Mouse (Mus musculus) urinary bladder, adult 18-20 months (tissue): ENCODE results near the gene Notum.

Experiments
- DNase-seq, 2 experiments: peaks; one replicate each; pipeline ENCODE4 v3.0.0; 2022; ENCODE audit warnings: low spot score in 2 of 2, mixed read lengths in 2 of 2

Notum gene

DNA sequence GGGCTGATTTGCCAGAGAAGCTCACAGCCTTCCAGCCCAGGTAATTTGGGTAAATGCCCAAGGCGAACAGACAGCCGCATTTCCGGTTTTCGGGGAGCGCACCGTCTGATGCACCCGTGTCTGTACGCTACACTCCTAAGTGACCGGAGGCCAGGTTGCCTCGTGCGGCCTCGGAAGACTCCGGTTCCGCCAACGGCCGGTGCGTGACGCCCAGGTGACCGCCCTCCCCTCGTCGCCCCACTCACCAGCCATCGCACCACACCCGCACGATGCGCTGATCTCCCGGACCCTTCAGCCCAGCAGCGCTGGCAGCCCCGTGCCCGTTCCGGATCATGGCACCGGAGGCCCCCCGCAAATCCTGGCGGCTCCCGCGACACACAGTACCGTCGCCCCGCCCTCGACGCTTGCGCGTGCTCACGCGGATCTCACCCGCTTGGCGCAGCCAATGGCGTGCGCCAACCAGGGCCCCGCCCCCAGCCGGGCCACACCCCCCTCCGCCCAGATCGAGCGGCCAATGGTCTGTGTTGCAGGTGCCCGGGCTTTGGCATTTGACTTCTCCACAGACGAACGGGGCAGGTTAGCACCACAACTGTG lies 43.4 kb downstream of the Notum start, which contains the start of gene Pcyt2:
Pcyt2 (minus strand) TSS at position 418 of the 594 bp plus-strand sequence.
- peak; percentile 85 for DNase-seq

DNA sequence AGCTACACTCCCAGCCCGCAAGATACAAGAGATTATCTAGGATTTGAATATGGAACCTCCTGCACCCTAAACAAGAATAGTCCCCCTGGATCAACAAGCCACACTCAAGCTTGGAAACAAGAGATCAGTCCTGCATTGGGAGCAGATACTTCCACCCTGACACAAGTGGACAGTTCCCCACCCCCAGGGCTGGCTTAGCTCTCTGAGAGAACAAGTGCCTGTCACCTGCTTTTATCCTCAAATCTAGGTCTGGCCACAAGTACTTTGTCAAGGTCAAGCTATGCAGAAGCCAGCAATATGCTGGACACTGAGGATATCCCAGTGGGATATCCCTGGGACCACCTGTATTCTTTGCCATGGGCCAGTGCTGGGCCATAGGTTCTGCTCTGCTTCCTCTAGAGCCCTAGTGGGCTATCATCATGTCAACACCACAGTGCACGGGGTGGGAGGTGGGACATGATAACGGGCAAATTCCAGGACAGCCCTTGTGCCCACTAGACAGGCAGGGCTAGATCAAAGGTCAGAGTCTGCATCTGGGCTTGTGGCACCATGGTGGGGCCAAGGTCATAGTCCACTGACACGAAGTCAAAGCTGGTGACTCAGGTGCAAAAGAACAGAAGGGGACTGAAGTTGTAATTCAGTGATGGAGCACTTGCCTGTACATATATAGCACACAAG lies 44.2 kb downstream of the Notum start:
- no peak for DNase-seq

- no peak for DNase-seq
These were observed 45.3 kb downstream of the Notum start for GRCm38 (mm10) chr11:120615606-120616203.

GRCm38 (mm10) chr11:120615167-120615566 lies 45.8 kb downstream of the Notum start:
- DNase-seq = no peak

DNA sequence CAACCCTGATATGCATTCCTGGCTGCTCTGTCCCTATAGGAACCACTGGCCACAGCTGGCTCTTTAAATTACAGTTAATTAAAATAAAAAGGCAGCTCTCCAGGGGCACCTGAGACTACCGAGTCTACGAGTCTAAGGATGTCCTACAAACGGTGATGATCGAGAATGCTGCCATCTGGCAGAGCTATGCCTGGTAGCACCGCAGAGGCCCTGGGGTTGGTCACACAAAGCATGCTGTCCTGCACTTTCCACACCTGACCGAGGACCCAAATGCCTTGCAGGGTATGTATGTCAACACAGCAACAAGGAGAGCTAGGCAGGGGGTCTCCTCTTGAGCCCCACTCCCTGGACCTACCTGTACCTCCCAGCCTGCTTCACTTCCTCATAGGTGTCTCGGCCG lies 47.0 kb downstream of the Notum start:
- no peak for DNase-seq

- no peak for DNase-seq
These were observed 47.4 kb downstream of the Notum start for GRCm38 (mm10) chr11:120613481-120613972.

DNA sequence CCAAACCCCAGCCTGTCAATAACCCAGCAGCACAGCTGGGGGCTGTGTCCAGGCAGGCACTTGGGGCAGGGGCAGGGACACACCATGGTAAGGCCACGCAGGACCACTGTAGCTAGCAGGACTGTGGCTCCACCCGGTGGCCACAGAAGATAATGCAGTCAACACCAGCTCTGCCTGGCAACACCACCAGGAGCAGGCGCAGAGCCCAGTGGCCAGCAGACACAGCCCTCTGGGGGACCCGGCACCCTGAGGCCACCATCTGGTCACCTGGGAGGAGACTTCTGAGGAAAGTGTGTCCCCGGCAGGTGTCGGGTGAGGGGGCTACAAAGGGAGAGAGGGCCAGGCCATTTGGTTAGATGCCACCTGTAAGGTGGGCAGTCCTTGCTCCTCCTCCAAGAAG lies 48.2 kb downstream of the Notum start:
- no peak for DNase-seq

- DNase-seq = no peak
These were observed 50.4 kb downstream of the Notum start for GRCm38 (mm10) chr11:120610477-120611046.

DNA sequence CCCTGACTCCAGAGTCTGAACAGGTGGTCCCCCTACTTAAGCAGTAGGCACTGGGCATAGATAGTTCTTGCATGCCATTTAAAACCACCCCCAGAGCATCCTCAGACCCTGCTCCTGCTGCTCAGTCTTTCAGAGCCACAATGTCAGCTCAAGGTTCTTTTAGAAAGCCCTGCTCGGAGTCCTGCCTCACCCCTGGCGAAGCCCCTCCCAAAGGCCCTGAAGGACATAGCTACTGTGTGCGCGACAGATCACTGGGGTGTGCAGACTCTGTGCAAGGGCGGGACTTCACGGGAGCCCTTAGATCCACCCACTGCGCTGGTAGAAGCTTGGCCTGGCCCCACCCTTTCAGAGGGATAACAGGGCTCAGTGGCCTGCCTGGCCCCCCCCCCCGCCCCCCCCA lies 51.7 kb downstream of the Notum start:
- no peak for DNase-seq

- DNase-seq = no peak
These were observed 52.5 kb downstream of the Notum start, which contains the start of gene Npb for GRCm38 (mm10) chr11:120608241-120609034. Gene Npb, plus strand, starts transcription at chr11:120608477.

DNA sequence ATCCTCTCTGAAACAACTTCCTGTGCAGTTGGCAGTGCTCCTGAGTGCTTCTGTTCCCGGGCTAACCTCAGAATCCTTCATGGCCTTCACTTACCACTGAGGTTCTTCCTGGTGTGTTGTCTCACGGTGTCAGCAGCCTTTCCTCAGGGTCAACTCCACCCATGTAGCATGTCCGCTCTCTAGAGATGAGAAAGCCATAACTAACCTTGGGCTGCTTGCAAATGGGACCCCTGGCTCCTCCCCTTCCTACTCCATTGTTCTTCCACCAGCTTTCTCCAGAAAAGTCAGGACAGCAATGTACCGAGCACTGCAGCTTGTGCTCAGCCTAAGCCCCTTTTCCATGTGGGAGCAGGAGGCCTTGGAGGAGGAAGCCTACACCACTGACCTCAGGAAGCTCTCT lies 54.2 kb downstream of the Notum start:
- DNase-seq = no peak

DNA sequence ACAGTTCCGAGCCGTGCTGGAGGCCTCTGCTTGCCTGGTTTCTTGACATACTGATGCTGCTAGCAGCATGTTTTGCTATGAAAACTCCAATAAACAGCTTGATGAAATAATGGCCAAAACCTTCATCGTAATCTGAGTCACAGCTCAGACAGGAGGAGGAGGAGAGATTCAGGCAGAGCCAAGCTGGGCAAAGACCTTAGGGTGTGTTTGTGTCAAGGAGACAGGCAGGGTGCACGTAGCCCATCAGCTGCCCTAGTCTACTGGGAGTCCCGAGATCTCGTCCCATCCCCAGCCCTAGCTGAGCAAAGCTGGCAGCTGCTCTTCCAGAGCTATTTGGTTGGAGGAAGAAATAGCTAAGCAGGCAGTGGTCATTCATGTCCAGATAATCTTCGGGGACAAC lies 55.3 kb downstream of the Notum start:
- DNase-seq = no peak
